Mouse (Mus musculus): ENCODE measurements around the gene Asb13.

GRCm38 (mm10) chr13:3700752-3701151 lies 66.9 kb downstream of the Asb13 start:
- TF ChIP-seq POLR2A (IDR thresholded peaks at IDR 0.05; ENCODE audit: low read depth, low read length), result no peak
- no peak for TF ChIP-seq CTCF (conservative IDR thresholded peaks at IDR 0.05; ENCODE audit: insufficient read depth, insufficient read length, low read depth, low read length)

Data from kidney, adult 2 months (tissue).